Mouse (Mus musculus) heart, adult 2 months (tissue): ENCODE data around the gene Tbc1d5.

ENCODE experiments used
- CTCF ChIP-seq: fragments of 200-600 bp; IDR thresholded peaks from 2 replicates; pipeline ENCODE4 v1.8.1; 2022; ENCODE audit warnings: antibody characterized with exemption, mild to moderate bottlenecking, moderate library complexity
- EP300 ChIP-seq: fragments of 200-500 bp; IDR thresholded peaks from 2 replicates; pipeline ENCODE4 v1.6.1; 2011; ENCODE audit warnings: low read depth, low read length, control low read depth; ENCODE audit not compliant: insufficient read depth
- POLR2A ChIP-seq: fragments of 200-500 bp; IDR thresholded peaks from 2 replicates; pipeline ENCODE4 v1.6.1; 2011; ENCODE audit warnings: mild to moderate bottlenecking, low read depth, low read length, control low read depth; ENCODE audit not compliant: insufficient read depth

DNA sequence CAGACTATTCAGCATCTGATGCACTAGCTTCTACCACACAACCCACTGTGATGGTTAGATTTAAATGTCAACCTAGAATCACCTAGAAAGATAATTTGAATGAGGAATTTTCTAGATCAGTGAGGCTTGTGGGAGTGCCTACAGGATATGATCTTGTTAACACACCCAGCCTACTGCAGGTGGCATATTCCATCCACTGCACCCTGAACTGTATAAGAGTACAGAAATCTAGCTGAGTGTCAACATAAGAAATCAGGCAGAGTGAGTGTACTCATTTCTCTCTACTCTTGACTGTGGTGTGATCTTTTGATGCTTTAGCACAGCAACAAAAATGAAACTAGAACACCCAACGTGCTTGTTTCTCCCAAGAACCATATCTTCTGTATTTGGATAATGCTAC is 6.8 kb downstream of the Tbc1d5 start:
- TF ChIP-seq CTCF (no peak), EP300 (no peak), POLR2A (no peak)
